Mouse (Mus musculus): ENCODE data around the gene Bicra.

- TF ChIP-seq CTCF (IDR thresholded peaks at IDR 0.05) (no peak), EP300 (IDR thresholded peaks at IDR 0.05) (no peak)
Observed at GRCm38 (mm10) chr7:16011418-16012085, 36.2 kb downstream of the Bicra start.
